Mouse (Mus musculus) WW6 (cell line): ENCODE measurements around the gene Gm6793.

Experiments
- DNase-seq: peaks from one replicate; pipeline ENCODE4 v3.0.0-alpha.2; 2013; ENCODE audit warnings: low read depth, low spot score

Gene Gm6793

DNA sequence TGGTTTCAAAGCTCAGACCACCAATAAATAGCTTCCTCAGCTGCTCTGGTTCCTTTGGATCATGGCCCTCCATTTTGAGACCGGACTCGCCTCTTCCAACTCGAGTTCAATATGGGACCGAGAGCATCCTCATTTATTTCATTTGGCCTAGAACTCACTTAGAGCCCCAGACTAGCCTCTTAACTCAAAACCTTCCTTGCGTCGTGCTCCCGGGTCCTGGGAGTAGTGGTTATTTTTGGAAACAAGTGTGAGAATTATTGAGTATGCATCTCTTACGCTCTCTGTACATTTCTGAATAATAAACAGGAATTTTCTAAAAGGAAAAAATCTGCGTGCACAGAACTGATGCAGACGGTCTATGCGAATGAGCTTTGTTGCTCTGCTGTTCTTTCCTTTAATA, at the start of gene Gm6793:
Gm6793 (minus strand) TSS at position 101 of the 400 bp plus-strand sequence.
- DNase-seq, result no peak

DNA sequence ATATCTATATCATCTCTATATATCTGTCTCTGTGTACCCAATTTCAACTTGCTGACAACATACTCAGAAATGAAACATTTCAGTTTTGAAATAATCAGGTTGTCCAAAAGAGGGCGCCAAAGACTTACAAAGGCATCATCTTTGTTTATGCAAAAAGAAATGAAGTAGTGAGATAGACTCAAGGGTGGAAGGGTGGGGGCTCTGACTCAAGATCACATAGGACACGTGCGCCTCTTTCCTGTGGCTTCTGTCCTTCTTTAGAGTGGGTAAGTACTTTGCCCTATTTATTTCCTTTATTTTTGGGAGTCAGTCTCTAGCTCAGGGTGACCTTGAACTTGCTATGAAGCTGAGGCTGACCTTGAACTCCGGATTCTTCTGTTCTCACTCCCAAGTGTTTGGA, 46.5 kb upstream of the Gm6793 start:
- peak; percentile 34 for DNase-seq

DNA sequence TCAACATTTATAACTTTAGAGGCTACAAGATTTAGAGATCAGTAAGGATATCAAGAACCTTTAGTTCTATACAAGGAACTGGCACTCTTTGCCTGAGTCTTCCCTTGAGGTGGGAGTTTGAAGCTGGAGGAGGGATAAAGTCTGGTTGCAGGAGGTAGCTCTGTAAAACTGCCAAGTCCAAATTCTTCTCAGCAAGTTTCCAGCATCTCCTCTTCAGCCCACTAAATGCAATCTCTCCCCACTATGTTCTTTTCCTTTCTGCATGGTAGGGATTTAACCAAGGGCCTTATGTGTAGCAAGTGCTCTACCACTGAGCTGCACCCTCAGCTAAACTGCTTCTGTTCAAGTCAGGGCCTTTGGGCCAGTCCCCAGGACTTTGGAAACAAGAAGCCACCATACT, 39.6 kb upstream of the Gm6793 start:
- DNase-seq, result no peak

DNA sequence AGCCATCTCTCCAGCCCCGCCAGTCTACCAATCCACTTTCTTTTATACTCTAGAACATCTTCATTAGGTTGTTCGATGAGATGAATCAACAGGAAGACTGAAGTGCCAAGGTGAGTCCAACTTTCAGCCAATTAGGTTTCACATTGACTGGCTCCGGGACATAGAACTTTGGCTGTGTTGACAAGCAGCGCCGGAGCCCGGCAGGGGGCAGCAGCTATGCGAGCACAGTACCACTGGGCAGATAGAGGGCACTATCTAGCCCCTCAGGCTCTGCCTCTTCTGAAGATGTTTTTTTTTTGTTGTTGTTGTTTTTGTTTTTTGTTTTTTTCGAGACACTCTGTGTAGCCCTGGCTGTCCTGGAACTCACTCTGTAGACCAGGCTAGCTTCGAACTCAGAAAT, 36.7 kb upstream of the Gm6793 start:
- no peak for DNase-seq

DNA sequence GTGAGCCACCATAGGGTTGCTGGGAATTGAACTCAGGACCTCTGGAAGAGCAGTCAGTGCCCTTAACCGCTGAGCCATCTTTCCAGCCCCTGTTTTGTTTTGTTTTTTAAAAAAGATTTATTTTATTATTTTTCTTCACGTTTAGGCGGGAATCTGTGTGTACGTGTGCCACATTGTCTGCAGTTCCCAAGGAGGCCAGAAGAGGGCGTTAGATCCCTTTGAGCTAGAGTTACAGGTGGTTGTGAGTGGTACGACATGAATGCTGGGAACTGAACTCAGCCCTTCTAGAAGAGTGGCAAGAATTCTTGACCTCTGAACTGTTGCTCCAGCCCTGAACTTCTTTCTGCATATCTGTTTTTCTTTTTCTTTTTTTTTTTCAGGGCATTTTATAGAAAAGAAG, 35.1 kb upstream of the Gm6793 start:
- no peak for DNase-seq

DNA sequence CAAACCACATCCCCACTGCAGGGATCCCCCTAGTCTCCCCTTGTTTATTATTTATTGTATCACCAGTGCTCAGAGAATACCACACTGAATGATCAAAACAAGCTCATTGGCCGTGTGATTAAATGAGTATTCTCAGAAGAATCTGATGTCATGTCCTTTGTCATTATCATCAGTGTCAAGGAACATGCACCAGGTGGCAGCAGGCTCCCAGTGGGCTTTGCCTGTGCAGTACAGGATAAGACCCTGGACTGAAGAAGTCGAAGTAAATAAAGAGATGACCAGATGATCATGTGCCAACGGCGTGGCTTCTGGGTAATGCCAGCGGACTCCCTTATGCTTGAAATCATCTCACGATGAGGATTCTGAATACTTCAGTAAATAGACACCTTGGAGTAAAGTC, 33.5 kb upstream of the Gm6793 start:
- no peak for DNase-seq

DNA sequence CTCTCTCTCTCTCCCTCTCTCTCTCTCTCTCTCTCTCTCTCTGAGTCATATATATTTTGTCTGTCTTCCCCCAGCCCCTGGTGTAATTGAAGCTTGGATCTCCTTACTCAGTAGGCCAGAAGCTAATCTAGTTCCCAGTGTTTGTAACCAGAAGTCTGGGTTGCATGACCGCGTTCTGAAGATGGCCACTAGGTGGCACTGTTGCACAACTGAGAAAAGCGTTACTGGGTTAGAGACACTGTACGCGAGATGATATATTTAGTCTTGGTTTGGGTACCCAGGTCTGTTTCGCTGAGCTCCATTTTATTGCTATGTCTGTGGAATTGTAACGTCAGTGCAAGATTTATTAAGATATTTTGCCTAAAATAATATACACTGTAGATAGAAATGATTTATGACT, 31.1 kb upstream of the Gm6793 start:
- DNase-seq, result peak; percentile 66

DNA sequence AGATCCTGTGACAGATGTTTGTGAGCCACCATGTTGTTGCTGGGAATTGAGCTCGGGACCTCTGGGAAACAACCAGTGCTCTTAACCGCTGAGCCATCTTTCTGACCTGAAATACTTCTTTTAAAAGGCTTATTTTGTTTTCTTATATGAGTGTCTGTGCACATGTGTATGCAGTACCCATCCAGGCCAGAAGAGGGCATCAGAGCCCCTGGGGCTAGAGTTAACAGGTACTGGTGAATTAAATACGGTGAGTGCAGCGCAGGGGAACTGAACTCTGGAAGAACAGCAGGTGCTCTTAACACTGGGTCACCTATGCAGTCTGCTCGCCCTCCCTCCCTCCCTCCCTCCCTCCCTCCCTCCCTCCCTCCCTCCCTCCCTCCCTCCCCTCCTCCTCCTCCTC, 30.3 kb upstream of the Gm6793 start:
- no peak for DNase-seq

DNA sequence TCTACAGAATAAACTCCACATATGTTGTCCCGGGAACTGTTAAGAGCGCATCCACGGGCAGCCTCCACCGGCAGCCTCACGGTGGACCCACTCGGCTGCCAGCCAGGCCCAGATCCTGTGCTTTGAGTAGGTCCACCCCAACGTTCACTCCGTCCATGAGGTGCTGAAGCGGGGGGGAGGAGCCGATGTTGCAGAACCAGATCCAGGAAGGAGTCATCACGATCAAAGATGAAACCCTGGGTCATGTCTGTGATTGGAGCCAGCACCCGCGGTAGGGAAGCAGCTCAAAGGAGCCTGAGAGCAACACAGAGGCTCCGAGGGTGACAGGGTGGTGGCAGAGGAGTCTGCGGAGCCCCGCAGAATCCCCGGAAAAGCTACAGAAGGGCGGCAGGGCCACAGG, 22.7 kb upstream of the Gm6793 start:
- no peak for DNase-seq

DNA sequence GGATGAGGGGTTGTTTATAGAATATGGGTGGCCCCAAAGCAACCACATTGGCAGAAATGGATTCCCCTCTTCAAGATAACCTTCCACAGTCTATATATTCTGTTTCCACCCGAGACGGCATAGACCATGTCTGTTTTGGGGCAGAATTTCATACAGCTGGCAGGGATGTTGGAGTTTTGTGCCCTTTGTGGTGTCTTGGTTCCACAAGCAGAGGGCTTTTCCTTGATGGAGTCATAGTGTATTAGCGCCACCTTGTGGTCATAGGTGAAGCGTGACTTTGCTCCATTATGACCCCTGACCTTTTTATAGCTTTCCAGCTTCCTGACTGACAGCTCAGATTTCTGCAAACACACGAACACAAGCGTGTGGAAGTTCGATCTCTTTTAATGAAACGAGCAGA, 19.8 kb upstream of the Gm6793 start:
- DNase-seq, result peak; percentile 73

DNA sequence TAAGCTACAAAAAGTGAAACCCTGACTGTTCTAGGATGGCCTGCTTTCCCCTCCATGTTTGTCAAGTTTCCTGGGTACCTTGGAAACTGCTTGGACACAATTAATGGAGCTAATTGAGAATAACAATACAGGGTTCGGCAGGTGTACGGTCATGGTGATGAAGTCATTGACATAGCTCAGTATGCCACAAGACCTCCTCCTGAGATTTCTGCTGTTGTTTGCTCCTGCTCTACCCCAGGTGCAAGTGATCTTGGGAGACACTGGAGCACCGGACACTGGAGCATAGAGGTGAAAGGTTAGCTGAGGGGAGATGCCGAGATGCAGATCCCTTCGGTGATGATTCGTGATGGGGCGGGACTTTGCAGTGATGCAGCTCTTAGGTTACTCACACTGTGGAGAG, 18.2 kb upstream of the Gm6793 start:
- no peak for DNase-seq

DNA sequence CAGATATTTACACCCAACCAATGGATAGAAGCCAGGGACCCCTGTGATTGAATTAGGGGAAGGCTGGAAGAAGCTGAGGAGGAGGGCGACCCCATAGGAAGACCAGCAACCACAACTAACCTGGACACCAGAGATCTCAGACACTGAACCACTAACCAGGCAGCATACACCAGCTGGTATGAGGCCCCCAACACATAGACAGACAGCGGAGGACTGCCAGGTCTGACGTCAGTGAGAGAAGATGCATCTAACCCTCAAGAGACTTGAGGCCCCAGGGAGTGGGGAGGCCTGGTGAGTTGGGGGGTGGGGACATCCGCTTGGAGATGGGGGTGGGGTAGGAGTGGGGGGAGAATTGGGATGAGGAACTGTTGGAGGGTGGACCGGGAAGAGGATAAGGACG, 15.8 kb upstream of the Gm6793 start:
- no peak for DNase-seq

DNA sequence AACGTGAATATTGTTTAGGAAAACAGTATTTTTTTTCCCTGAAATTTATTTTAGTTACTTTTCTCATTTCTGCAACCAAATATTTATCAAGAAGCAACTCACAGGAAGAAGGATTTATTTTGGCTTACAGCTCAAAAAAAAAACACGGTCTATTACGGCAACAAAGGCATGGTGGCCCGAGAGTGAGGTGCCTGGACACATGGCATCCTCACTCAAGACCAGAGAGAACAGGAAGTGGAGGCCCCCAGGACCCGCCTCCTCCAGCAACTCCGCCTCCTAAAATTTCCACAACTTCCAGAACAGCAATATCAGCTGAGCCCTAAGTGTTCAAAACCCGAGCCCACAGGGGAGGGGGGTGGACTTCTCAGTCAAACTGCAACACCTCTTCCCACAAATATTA, 14.6 kb upstream of the Gm6793 start:
- no peak for DNase-seq

DNA sequence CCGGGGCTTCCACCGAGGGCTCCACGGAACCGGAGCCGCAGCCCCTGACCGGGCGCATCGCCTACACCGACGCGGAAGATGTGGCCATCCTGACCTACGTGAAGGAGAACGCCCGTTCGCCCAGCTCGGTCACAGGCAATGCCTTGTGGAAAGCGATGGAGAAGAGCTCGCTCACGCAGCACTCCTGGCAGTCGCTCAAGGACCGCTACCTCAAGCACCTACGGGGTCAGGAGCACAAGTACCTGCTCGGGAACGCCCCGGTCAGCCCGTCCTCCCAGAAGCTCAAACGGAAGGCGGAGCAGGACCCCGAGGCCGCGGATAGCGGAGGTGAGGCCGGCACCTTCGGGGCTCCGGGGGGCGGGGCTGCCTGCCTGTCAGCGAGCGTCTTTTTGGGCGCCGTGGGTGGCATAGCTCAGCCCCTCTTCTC, 3.0 kb downstream of the Gm6793 start:
- no peak for DNase-seq

DNA sequence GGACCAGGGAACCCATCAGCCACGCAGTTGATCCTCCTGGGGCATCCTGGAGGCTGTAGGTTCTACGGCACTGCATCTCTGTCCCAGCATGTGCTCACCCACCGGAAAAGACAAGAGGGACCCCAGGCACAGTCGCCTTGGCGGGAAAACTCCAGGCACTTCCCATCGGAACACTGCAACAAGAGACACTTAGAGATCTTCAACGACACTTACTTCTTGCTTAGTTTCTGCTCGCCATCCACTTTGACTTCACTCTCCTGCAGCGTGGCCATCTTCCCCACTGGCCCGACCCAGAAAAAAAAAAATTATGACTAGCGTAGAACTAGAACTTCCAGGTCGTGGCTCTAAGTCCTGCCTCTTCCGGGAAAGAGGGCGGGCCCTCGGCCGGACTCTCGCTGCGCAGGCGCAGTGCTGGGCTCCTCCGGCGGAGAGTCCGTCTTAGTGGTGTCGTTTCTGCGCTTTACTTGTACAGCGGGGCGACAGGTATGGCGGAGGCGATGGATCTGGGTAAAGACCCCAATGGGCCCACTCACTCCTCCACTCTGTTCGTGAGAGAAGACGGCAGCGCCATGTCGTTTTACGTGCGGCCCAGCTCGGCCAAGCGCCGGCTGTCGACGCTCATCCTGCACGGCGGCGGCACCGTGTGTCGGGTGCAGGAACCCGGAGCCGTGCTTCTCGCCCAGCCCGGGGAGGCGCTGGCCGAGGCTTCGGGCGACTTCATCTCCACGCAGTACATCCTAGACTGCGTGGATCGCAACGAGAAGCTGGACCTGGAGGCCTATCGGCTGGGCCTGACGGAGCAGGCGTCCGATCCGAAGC, 3.6 kb downstream of the Gm6793 start, which contains the start of the genes Kars and Terf2ip:
Kars (minus strand) TSS at position 327 of the 819 bp plus-strand sequence.
Terf2ip (plus strand) TSS at position 402 of the 819 bp plus-strand sequence.
- DNase-seq, result peak; percentile 97

DNA sequence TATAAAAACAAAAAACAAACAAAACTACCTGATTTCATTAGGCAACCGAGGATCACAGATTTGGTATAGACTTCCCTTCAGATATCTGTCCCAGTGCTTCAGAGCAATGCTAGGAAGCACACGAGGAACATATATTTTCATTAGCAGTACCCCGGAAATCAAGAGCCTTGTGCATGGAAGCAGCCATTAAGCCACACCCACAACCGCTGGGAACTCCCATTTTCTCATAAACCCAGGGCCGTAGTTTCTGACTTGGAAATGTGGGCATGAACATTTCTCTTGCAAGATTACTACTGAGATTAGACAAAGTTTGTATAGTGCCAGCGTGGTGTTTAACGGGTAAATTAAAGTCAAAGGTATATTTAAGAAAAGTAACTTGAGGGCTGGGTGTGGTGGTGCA, 5.3 kb downstream of the Gm6793 start:
- no peak for DNase-seq

DNA sequence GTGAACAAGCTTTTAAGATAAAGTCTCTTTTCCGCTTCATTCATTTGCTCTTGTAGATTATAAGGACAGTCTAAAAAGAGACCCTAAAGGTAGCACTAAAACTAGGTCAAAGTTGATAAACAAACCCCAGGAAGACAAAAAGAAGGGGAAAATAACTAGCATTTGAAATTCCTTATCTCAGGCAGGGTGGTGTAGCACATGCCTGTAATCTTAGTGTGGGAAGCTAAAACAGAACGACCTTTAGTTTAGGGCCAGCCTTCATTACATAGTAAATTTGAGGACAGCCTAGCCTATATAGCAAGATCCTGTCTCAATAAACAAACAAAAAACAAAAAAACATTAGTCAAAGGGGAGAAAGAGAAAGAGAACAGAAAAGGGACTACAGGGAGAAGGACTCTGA, 7.2 kb downstream of the Gm6793 start:
- no peak for DNase-seq

DNA sequence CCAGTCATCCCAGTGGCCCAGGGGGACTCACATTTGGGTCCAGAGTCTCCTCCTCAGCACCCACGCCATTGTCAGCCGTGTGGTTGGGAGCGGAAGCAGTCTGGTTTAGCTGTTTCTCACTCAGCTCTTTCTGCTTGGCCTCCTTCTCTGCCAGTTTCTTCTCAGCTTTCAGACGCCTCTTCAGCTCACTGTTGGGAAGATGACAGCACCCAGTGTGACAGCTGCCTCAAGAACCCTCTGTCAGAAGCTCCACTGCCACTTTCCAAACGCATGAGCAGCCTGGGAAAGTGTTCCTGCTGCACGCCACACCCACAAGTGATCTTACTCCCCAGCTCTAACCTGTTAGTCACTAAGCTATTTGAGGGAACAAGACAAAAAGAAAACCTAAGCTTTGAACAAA, 9.2 kb downstream of the Gm6793 start:
- no peak for DNase-seq

DNA sequence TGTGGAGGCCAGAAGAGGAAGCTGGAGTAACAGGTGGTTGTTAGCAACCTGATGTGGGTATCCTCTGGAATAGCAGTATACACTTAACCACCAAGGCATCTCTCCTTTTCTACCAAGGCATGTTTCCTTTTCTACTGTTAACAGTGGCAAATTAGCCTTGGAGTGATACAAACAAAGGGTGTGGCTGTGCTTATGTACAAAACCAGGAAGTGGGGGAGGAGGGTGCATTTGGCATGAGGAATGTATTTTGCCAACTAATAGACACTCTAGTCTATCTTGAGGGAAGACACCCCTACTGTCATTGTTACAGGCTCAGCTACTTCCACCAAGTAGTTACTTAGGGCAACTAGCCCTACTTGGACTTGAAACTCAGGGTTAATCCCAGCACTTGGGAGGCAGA, 10.1 kb downstream of the Gm6793 start:
- no peak for DNase-seq

DNA sequence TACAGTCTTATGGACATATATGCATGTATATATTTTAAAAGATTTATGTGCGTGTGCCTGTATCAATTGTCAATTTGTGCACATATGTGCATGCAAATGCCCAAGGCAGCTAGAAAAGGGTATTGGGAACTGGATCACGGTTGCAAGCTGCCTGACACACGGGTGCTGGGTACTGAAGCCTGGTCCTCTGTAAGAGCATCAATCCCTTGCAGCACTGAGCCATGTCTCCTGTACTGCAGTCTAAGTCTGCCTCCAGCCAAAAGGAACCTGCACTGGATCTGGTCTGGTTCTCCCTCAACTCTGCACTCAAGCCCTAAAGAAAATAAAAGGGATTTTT, 22.2 kb downstream of the Gm6793 start:
- DNase-seq, result no peak

DNA sequence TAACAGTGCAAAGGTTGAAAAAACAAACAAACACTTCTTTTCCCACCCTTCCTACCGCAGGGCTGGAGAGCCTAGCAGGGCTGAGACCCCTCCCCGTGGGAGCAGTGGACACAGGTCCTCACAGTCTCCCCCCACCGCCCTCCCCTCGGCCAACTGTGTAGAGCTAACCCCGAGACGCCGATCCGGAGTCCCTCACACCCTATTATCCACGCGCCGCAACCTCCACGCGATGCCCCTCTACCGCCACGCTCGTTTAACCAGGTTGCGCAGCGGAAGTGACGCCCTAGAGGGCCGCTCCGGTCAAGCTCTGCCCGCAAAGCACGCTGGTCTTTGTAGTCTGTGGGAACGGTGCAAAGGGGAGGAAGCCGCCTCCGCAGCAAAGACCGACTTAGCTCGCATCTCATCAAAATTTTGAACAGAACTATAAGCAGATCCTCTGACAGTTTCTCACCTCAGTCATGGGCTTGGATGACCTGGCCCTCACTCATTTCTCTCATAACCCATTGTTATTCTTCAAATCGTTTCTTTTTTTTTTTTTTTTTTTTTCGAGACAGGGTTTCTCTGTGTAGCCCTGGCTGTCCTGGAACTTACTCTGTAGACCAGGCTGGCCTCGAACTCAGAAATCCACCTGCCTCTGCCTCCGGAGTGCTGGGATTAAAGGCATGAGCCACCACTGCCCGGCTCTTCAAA, 22.7 kb downstream of the Gm6793 start, which contains the start of gene Adat1:
Adat1 (minus strand) TSS at position 290 of the 690 bp plus-strand sequence.
- DNase-seq, result peak; percentile 81

DNA sequence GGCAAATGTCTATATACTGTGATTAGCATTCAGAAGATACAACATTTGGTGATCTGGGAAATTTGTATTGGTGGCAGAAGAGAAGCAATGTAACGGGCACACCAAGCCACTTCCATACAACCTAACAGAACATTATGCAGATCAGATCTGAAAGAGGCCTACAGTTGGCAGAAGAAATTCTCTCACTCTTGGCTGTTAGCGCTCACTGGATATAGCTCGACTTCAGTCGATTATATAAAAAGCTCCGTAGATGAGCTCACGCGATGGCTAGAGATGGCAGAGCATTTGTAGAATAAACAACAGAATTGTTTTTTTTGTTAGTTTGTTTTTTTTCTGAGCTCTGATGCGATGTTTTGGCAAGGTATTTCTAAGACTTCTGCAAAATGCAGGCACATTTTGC, 23.6 kb downstream of the Gm6793 start:
- no peak for DNase-seq

DNA sequence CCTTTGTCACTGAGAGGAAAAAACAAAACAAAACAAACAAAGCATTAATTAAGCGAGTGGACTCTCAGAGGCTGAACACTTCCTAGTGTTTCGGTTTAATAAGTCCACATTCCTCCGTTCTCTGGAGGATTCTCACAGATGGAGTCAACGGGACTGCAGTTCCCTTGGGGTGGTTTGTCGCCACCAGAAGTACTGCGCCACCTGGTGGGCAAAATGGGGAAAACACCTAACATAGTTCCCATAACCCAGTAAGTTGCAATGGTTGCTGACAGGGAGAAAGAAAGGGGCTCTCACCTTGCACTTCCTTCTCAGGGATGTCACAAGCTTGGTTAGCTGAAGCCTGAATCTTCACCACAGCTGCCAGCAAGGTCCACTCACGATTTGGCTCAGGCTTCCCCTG, 24.9 kb downstream of the Gm6793 start:
- peak; percentile 78 for DNase-seq
